Mouse (Mus musculus): ENCODE measurements around the gene Pole.

Pole gene

DNA sequence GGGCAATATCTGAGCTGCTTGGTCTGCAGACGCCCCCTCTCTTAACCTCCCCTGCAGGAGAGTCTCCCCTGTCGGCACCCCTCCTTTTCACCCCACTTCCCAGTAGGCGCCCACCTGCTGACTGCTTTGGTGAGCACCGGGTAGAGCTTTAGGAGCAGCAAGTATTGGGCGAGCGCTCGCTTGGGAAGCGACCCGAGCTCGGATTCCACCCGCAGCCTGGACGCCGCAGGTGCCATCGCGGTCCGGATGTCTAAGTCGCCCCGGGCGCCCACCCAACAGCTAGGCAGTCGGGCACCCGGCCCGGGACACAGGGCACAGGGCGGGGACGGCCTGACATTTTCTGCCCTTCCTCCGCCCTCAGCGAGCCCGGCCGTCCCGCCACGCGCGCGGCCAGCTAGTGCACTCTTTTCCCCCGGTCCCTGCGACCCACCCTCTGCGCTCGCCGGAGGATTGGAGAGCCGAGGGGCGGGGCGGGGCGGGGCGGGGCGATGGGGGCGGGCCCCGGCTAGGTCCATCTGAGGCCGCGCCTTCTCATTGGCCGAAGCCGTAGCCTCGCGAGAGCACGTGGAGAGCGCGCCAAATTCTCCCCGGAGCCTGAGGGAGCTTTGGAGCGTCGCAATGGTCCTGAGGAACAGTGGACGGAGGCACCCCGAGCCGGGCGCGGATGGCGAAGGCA is at the start of gene Pole, which contains the start of gene Pxmp2:
Pole (plus strand) TSS at position 537 of the 676 bp plus-strand sequence.
Pxmp2 (minus strand) TSS at position 417 of the 676 bp plus-strand sequence.
- peak; percentile 80 to 87 for DNase-seq

DNA sequence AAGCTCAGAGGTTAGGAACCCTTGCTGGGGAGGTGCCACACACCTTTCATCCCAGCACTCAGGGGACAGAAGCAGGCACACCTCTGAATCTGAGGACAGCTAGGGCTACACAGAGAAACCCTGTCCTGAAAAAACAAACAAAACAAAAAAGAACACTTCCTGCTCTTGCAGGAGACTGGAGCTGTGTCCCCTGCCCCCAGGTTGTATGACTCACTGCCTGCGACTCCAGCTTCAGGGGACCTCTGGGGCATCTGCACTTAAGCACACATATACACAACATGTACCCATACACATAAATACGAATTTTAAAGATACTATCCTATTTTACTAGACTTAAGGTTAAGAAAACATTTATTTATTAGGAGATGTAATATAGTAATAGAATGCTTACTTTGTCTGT is 42.0 kb upstream of the Pole start:
- DNase-seq, result no peak

DNA sequence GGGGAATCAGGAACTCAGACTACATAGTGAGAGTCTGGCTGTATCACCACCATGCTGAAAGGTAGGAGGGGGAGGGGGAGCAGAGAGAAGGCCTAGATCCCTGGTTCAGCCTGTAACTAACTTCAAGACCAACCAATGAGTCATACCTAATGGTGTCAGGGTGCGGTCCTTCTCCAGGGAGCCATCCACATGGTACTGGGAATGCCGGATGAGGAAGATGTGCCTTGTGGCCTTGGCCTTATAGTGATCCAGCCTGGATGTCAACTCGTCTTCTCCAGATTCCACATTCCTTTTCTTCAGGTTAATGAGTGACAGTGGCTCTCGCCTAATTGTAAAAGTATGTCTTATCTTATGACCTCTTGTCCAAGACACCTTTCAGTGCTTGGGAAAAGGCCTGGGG is 19.2 kb upstream of the Pole start:
- no peak for DNase-seq

DNA sequence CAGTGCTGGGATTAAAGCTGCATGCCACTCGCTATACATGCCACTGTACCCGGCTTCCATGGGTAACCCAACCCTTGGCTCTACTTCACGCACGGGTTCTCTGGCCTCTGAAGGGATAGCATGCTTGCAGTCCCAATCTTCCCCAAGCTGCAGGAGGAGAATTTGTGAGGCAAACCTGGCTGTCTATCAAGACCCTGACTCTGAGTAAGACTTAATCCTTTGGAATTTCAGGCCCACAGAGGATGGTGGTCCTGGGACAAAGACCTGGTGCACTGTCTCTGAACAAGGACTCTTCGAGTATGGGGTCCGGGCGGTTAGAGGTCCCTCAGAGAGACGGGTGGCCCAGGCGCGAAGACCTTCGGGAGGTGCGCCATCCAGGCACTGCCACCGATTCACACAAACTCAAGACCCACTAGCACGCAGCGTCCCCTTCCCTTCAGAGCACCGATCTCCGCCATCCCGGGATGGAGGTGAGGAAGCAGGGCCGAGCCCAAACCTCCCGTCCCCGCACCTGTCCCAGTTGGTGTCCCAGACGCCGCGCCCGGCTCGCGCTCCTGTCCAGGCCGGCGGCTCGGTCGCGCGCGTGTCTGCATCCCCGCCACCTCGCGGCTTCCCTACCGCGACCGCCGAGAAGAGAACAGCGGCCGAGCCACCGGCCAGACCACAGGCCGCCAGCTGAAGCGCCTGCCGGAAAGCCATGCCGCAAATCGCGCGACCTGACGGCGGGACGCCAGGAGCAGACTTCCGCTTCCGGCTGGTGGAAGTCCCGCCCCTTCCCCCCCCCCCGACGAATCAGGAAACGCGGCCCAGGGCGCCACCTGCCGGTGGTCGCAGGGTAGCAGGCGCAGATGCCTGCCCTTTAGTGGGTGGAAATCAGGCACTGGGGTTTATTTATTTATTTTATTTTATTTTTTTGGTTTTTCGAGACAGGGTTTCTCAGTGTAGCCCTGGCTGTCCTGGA is 16.7 kb upstream of the Pole start, which contains the start of gene Pgam5:
Pgam5 (minus strand) TSS at position 773 of the 961 bp plus-strand sequence.
- DNase-seq, result peak; percentile 92 to 94

DNA sequence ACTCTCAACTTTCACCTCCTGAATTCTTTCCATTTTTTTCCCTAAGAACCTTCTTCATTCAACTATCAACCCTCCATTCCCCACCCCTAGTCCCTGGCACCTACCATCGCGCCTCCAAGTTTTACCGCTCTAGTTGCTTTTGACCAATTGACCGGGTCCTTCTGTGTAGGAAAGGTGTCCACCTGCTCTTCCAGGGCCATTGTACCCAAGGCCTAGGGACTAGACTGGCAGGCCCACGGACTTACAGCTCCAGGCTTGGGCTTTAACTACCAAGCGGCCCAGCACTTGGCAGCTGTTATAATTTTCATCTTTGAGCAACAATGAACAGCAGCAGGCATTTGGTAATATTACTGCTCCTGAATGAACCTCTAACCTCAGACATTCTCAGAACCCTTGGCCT is 15.9 kb upstream of the Pole start:
- peak in 1 of 2 experiments; percentile 9 for DNase-seq

DNA sequence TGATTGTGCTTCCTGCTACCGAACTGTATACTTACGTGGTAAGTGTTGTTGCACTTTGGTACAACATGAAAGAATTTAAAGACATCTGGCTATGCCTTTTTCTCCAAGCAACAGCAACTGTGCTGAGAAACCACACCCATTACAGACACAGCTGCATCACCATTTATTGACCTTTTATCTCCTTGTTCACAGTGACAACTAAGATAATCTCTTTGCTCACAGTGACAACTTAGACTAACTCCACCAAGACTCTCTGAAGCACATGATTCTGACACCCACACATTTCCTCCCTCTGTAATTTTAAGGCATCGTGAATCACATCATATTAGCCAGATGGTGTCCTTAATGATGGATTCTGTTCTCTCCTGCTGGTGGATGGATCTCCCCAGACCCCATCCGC is 12.0 kb upstream of the Pole start:
- DNase-seq, result no peak

DNA sequence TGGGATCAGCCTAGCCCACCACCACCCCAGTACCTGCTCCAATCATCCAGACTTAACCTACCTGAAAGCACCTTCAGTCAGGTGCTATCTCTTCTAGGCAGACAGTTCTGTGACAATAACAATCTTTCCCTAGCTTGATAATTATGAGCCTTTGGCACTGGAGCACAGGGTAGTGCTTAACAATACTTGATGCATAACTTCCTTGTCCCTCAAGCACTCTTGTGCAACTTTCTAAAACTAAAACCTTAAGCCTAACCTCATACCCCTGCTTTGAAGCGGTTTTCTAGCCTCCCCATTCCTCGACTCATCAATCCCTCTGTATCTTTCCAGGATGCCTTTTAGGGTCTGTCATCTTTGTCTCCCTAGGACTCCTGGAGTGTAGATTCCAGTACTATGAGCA is 11.3 kb upstream of the Pole start:
- no peak for DNase-seq

DNA sequence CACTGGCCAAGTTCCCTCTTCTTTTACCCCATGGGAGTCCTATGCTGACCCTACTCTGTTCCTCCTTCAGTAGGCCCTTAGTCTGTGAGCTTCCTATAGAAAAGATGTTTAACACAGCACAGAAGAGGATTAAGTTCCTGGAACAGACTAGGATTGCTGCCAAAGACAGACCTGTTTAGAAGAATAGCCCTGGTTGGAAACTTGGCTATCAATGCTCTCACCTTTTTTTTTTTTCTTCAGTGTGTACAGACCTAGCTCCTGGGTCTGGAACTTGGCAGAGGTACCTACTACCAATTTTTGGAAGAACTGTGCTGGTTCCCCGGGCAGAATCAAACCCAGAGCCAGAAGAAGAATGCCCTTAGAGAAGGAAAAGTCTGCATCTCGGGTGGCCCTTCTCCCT is 9.7 kb upstream of the Pole start:
- no peak for DNase-seq

DNA sequence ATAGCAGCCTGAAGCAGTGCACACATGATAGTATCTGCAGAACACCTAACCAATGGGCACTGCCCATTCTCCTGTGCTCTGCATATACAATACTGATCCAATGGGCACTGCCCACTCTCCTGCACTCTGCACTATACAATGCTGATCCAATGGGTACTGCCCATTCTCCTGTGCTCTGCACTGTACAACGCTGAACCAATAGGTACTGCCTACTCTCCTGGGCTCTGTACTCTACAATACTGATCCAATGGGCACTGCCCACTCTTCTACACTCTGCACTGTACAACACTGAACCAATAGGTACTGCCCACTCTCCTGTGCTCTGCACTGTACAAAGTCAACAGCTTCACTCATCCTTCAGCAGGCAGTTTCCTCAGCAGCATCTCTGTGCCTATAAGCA is 9.2 kb upstream of the Pole start:
- no peak for DNase-seq

DNA sequence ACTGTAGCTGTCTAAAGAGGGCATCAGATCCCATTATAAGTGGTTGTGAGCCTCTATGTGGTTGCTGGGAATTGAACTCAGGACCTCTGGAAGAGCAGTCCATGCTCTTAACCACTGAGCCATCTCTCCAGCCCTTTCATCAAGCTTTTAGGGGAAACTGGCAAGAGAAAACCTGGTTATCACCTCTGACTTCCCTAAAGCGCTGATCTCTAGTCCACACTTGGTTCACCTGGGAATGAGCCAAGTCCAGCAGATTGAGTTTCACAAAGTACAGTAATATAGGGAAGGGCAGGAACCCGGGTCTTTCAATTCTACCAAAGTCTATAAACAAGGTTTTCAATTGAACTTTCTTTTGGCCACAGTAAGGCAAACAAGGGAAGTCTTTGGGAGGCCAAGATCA is 4.1 kb upstream of the Pole start:
- no peak for DNase-seq

DNA sequence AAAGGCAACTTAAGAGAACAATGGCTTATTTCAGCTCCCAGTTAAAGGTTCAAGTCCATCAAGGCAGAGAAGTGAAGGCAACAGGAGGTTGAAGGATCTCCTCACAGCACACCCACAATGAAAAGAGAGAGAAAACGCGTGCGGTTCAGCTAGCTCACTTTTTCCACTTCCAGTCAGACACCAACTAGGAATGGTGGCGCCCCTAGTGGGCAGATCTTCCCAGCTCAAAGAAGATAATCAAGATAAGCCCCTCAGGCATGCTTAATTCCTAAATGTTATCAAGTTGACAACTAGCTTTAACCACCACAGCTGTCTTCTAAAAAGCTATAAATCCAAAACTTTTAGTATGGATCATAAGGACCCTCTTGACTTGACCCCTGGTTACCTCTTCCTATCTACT is 1.6 kb upstream of the Pole start:
- peak; percentile 40 to 55 for DNase-seq

DNA sequence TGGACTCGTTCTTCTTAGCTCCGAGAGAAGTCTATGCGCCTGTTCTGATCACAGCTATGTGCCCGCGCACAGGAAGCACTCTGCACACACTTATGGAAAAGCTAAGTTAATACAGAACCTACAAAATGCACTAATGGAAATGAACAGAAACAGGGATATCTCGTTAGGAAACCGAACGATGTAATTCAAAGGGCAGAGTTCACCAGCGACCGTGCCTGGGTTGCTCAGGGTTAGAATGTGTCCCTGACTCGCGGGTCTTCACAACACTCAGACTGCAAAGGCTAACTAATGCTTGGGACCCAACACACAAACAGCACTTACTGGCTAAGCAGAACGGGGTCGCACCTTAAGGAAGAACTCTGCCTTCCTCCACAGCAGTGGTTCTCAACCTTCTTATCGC is 950 bp upstream of the Pole start:
- no peak for DNase-seq

DNA sequence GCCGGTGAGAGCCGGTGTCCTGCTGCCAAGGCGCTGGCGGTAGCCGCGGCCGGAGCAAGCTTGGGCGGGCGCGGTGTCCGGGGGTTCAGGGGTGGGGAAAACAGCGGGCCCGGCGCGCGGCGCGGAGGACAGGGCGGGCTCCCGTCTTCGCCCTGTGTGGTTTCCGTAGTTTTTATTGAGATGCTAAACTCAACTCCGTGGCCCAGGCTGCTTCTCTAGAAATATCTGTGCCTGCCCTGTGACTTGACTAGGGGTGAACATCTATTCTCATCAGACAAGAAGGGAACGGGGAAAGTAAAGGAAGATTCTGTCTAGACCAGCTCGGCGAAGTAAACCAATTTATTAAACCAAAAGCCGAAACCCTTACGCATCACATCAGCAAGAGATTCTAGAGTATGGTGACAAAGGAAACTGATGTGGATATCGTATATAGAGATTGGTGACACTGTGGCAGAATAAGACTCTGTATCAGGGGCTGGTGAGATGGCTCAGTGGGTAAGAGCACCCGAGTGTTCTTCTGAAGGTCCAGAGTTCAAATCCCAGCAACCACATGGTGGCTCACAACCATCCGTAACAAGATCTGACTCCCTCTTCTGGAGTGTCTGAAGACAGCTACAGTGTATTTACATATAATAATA is 459 bp downstream of the Pole start:
- no peak for DNase-seq

DNA sequence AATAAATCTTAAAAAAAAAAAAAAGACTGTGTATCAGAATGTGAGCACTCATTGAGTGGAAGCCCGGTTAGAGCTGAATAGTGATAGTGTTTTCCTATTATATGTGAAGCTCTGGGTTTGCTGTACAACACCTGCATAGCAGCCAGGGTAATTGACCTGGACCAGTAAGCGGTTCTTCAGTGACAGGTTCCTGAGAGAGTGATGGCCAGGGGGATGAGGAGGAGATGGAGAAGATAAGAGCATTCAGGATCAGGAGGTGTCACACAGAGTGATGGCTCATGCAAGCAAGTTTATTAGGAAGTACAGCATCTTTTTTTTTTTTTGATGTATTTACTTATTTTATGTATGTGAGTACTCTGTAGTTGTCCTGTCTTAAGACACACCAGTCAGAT is 974 bp downstream of the Pole start:
- no peak for DNase-seq

DNA sequence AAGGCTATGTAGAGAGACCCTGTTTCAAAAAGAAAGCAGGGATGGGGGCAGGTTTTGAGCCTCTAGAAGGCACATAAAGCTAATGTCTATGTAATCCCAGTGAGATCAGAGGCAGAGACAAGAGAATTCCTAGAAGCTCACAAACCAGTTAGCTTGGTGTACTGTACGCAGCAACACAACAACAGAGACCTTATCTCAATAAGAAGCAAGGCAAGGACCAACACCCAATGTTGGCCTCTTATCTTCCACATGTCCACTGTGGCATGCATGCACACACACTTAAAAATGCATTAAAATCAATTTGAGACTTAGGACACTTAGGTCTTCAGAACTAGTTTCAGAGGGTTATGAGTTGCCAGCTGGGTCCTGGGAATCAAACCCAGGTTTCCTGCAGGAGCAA is 5.5 kb downstream of the Pole start:
- DNase-seq, result no peak

DNA sequence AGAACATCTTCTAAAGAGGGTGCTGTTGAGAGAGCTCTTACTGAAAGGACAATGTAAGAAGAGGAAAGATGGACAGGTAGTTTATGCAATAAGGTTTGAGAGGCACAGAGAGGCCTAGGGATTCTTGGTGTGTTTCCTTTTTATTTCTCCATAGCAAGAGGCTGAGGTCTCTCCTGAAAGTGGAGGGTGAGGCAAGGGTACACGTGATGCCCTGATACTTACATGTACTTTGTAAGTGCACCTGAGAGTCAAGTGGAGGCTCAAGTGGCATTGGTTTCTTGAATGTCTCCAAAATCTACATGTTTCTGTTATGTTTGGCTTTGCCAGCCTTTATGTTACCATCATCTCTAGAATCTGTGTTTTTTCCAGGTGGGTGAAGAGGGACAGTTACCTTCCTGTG is 10.5 kb downstream of the Pole start:
- no peak for DNase-seq

DNA sequence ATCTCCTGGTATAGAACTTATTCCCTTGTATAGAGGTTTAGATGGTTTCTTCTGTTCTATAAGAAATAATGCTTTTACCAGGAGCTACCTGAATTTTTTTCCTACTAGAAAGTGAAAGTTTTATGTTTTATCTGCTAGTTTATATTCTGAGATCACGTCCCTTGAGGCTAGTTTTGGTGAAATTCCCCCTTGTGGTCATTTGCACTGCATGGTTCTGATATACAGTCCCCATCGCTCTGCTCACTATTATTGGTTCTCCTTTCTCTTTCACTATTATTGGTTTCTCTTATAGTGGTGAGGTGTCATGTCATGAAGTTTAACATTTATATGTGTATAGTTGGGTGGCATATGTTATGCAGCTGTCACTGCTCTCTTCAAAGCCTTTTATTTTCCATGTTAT is 14.5 kb downstream of the Pole start:
- no peak for DNase-seq

DNA sequence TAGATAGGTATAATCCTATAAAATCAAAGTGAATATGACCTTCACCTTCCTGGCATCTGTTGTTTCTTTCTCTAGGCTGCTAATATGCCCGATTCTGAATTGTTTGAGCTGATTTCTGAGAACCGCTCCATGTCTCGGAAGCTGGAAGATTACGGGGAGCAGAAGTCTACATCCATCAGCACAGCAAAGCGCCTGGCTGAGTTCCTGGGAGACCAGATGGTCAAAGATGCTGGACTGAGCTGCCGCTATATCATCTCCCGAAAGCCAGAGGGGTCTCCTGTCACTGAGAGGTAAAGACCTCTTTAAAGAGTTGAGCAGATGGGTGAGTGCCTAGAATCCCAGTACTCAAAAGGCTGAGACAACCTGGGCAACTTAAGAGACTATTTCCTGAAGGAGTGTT is 22.8 kb downstream of the Pole start:
- peak; percentile 22 to 25 for DNase-seq

DNA sequence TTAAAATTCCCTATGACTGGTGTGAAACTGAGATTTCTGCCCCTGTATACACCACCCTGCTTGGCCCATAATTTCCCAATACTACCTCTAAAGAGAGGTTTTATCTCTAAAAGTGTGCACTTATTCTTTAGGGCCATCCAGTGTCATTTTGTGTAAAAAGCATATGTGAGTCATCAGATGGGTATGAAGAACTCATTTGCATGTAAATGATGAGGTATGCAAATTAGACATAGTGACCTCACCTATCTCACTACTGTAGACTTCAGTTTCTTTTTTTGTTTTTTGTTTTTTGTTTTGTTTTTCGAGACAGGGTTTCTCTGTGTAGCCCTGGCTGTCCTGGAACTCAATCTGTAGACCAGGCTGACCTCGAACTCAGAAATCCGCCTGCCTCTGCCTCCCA is 27.0 kb downstream of the Pole start:
- DNase-seq, result no peak

DNA sequence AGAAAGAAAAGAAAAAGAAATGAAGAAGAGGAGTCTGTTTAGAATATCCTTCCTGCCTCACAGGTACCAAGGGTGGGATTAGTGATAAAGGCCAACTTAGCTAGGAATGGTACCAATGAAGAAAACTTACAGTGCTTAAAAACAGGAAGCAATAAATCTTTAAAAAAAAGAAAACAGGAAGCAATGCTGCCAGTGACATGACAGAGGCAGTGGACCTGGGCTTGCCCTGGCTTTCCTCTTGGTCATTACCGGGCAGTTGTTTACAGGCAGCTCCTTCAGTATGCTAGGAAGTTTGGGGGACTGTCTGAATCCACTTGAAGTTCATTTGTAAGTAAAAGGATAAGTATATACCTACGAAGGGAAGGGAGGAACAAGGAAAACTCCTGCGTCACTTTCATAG is 44.4 kb downstream of the Pole start:
- DNase-seq, result no peak

DNA sequence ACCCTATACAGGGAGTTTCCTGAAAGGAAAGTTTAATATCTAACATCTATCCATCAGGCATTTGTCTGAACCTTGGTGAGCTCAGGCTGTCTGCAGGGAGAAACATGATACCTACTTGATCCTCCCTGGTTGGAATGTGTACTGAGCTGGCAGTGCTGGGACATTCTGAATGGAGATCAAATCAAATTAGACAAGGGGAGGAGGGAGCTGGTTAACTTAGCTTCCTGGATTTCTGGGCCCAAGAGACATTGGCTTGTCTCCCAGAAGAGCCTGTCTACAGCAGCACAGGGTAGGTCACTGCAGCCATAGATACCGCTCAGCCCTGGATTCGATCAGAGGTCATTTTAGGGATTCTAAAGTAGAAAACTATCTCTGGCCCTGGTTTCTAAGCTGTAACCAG is 52.7 kb downstream of the Pole start:
- no peak for DNase-seq

DNA sequence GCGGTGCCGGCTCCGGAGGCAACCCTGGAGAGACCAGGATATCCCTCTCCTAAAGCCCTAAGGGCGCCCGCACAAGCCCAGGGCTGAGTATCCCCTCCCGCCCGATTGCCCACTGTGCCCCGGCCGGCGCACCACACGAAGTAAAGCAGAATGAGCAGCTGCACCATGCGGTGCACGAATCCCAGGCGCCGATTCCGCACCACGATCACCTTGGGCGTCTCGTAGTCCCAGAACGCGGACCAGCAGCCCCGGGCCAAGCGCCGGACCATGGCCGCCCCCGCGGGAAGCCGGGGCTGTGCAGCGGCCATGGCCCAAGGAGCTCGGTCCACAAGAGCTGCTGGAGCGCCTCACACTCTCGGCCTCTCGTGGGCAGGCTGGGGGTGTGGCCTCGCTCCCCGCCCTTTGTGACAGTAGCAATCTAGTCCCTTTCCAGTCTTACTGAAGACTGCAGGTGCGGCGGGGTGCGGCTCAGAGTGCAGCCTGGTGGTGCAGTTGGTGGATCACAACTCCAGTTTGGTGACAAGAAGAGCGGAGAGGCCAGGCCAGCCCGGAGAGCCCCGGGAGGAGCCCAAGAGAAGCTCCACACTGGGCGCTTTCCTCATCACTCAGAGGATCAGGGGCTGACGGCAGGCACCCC is 56.7 kb downstream of the Pole start, which contains the start of gene P2rx2:
P2rx2 (minus strand) TSS at position 565 of the 637 bp plus-strand sequence.
- peak; percentile 38 to 46 for DNase-seq

DNA sequence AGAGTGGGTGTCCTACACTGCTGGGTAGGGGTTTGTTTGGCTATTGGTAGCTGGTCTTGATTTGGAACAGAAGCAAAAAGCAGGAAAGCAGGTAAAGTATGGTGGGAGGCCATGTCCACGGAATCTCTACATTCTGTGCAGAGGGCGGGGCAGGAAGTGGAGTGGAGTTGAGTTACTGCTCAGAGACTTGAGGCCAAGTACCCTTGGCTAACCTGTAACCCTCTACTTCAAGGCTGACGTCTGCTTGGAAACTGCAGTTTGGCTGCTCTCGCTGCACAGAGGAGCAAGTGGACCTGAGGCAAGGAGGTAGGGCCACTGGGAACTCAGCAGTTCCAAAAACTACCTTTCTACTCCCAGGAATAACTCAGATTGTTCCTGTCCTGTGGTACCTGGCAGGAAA is 58.4 kb downstream of the Pole start, which contains the start of gene Lrcol1:
Lrcol1 (plus strand) TSS at position 207 of the 400 bp plus-strand sequence.
- DNase-seq, result no peak

All from cerebellum, postnatal 36 days (tissue).